Mouse (Mus musculus): ENCODE results near the gene Pla2g1b.
A peak's percentile ranks its signal among the peaks of the same experiment; 100 is the strongest.
"Not testable (repeated sequence)": the region's sequence is repeated elsewhere in the genome, so short reads cannot be mapped to it uniquely, and the experiment has no call there.

Gene Pla2g1b

GRCm38 (mm10) chr5:115484996-115485395 is 18.9 kb downstream of the Pla2g1b start:
- no peak for DNase-seq

GRCm38 (mm10) chr5:115485489-115486205 is 19.6 kb downstream of the Pla2g1b start:
- DNase-seq, result peak; percentile 60

- no peak for DNase-seq
Observed at GRCm38 (mm10) chr5:115486726-115487125, 20.7 kb downstream of the Pla2g1b start.

GRCm38 (mm10) chr5:115487353-115487752 is 21.3 kb downstream of the Pla2g1b start:
- no peak for DNase-seq

- no peak for DNase-seq
Observed at GRCm38 (mm10) chr5:115487942-115488580, 22.0 kb downstream of the Pla2g1b start.

- DNase-seq, result peak; percentile 81
Observed at GRCm38 (mm10) chr5:115488841-115489698, 23.0 kb downstream of the Pla2g1b start.

- peak; percentile 88 for DNase-seq
Observed at GRCm38 (mm10) chr5:115489699-115490637, 23.9 kb downstream of the Pla2g1b start.

- DNase-seq, result no peak
Observed at GRCm38 (mm10) chr5:115490638-115491000, 24.6 kb downstream of the Pla2g1b start.

GRCm38 (mm10) chr5:115491076-115491475 is 25.0 kb downstream of the Pla2g1b start:
- no peak for DNase-seq

- DNase-seq, result peak; percentile 65
Observed at GRCm38 (mm10) chr5:115491771-115492322, 25.8 kb downstream of the Pla2g1b start.

- DNase-seq, result no peak
Observed at GRCm38 (mm10) chr5:115492711-115493335, 26.8 kb downstream of the Pla2g1b start.

GRCm38 (mm10) chr5:115493441-115493840 is 27.4 kb downstream of the Pla2g1b start:
- DNase-seq, result no peak

- DNase-seq, result not testable (repeated sequence)
Observed at GRCm38 (mm10) chr5:115495618-115496017, 29.6 kb downstream of the Pla2g1b start.

GRCm38 (mm10) chr5:115497033-115497432 is 31.0 kb downstream of the Pla2g1b start:
- DNase-seq, result no peak

GRCm38 (mm10) chr5:115498307-115499240 is 32.5 kb downstream of the Pla2g1b start:
- DNase-seq, result no peak

GRCm38 (mm10) chr5:115500383-115500935 is 34.4 kb downstream of the Pla2g1b start:
- no peak for DNase-seq

- DNase-seq, result no peak
Observed at GRCm38 (mm10) chr5:115503035-115503434, 37.0 kb downstream of the Pla2g1b start.

GRCm38 (mm10) chr5:115505617-115506016 is 39.6 kb downstream of the Pla2g1b start:
- not testable (repeated sequence) for DNase-seq

- peak; percentile 87 for DNase-seq
Observed at GRCm38 (mm10) chr5:115506454-115507201, 40.6 kb downstream of the Pla2g1b start, which contains the start of gene Pxn. Gene Pxn (plus strand): TSS chr5:115506676.
